Comparison of ENCODE assay signal across 16 mouse cellular contexts in genomic region chr9:78501284-78501683, GRCm38 (mm10). TPM values are rescaled to one million over a fixed set of nuclear protein-coding genes. Genes with fewer than 3 reads are reported as not detected.
DNase-seq lines count a peak whose midpoint lies in the region; ATAC-seq and TF ChIP-seq lines count a peak whose summit lies in the region.
"Had no signal": no experiment of that assay in that cellular context is flagged by ENCODE, and none has a peak within 500 bp of the region (broad histone marks: within the 10 kb centered on the region; RNA-seq: fewer than 3 reads in every experiment).

No protein-coding gene starts in this region.

- intact Hi-C loops in left cerebral cortex, adult 2 months (cut with DNase I): no loop called here

- H3K4me2 ChIP-seq in kidney, postnatal 0 days (ENCODE audit: low read length): no peak overlapping the region
- no peak overlapping the region for H3K4me2 ChIP-seq in forebrain, embryonic 13.5 days
- H3K4me2 ChIP-seq: embryonic facial prominence, embryonic 12.5 days; intestine, embryonic 15.5 days; limb, embryonic 13.5 days; lung, embryonic 14.5 days had no signal

- no peak overlapping the region for H3K27ac ChIP-seq in kidney, postnatal 0 days
- H3K27ac ChIP-seq in forebrain, embryonic 13.5 days: no peak overlapping the region
- no peak overlapping the region for H3K27ac ChIP-seq in left cerebral cortex, adult 2 months
- H3K27ac ChIP-seq: embryonic facial prominence, embryonic 12.5 days; intestine, embryonic 15.5 days; limb, embryonic 13.5 days had no signal

- H3K9me3 ChIP-seq in kidney, postnatal 0 days (replicated peaks; ENCODE audit: low read length): no peaks in the 10 kb centered on the region
- no peaks in the 10 kb centered on the region for H3K9me3 ChIP-seq in forebrain, embryonic 13.5 days (replicated peaks)
- H3K9me3 ChIP-seq: embryonic facial prominence, embryonic 12.5 days; intestine, embryonic 15.5 days; limb, embryonic 13.5 days had no signal

- H3K36me3 ChIP-seq in kidney, postnatal 0 days (ENCODE audit: insufficient read depth, low read length): no peaks in the 10 kb centered on the region
- no peaks in the 10 kb centered on the region for H3K36me3 ChIP-seq in forebrain, embryonic 13.5 days (ENCODE audit: poor library complexity, severe bottlenecking)
- H3K36me3 ChIP-seq: embryonic facial prominence, embryonic 12.5 days; intestine, embryonic 15.5 days; limb, embryonic 13.5 days had no signal

- DNase-seq in kidney, postnatal 0 days (ENCODE audit: low spot score): no peak
- no peak for DNase-seq in kidney, adult 8-10 months
- DNase-seq in 3134 (ENCODE audit: extremely low read depth, insufficient read length, low spot score) (peak; percentile 35), 3T3-L1 (ENCODE audit: low read depth, low spot score) (peak; percentile 59)
- no peak for DNase-seq in right cerebral cortex, adult 18-20 months
- no peak for DNase-seq in left cerebral cortex, adult 2 months (ENCODE audit: extremely low spot score in 1 of 2, low spot score in 2 of 2)
- DNase-seq: adrenal gland, postnatal 14 days; gastrocnemius, postnatal 36 days; kidney, postnatal 36 days; lung, embryonic 14.5 days; thymus, postnatal 36 days had no signal

- 0 out of 2 replicates have a peak, but pooled peaks cover 5% of the 10 kb centered on the region for H3K4me1 ChIP-seq in kidney, postnatal 0 days (replicated peaks; ENCODE audit: insufficient read depth, low read length)
- H3K4me1 ChIP-seq in forebrain, embryonic 13.5 days: peaks cover 31% of the 10 kb centered on the region

- ATAC-seq in kidney, postnatal 0 days (replicated peaks; ENCODE audit: low FRiP score, low read depth): no peak
- ATAC-seq in forebrain, embryonic 13.5 days: peak; percentile 72
- ATAC-seq: intestine, embryonic 15.5 days had no signal

- no peak overlapping the region for H3K9ac ChIP-seq in kidney, postnatal 0 days (ENCODE audit: low read depth, low read length)
- no peak overlapping the region for H3K9ac ChIP-seq in forebrain, embryonic 13.5 days
- H3K9ac ChIP-seq: embryonic facial prominence, embryonic 12.5 days; intestine, embryonic 15.5 days; limb, embryonic 13.5 days; lung, embryonic 14.5 days had no signal

- H3K27me3 ChIP-seq in kidney, postnatal 0 days (ENCODE audit: insufficient read depth, low read length): no peaks in the 10 kb centered on the region
- no peaks in the 10 kb centered on the region for H3K27me3 ChIP-seq in forebrain, embryonic 13.5 days
- H3K27me3 ChIP-seq: embryonic facial prominence, embryonic 12.5 days; intestine, embryonic 15.5 days; limb, embryonic 13.5 days had no signal

- 73% methylated on average over 4 of the region's 4 CpGs for WGBS in kidney, postnatal 0 days
- WGBS in forebrain, embryonic 13.5 days: 34% methylated on average over 4 of the region's 4 CpGs

- no peak overlapping the region for H3K4me3 ChIP-seq in kidney, postnatal 0 days (replicated peaks; ENCODE audit: low read depth, low read length)
- H3K4me3 ChIP-seq in forebrain, embryonic 13.5 days: no peak overlapping the region
- H3K4me3 ChIP-seq in left cerebral cortex, adult 2 months: no peak overlapping the region
- H3K4me3 ChIP-seq: embryonic facial prominence, embryonic 12.5 days; intestine, embryonic 15.5 days; limb, embryonic 13.5 days had no signal

- 0 out of 2 replicates have a peak, but pooled peaks have one; percentile 5 for TF ChIP-seq CTCF in kidney, postnatal 0 days (IDR thresholded peaks at IDR 0.05; ENCODE audit: low read depth)
- no peak; the same call in none of the 2 replicates for TF ChIP-seq CTCF in left cerebral cortex, adult 2 months (IDR thresholded peaks at IDR 0.05)

RNA-seq across cellular contexts. Expression of gene Eef1a1, which starts 12.3 kb away (rescaled TPM):
- 4,583 and 4,728 TPM in 2 replicates for polyA plus RNA-seq in kidney, postnatal 0 days (2015; fragmentation: Nextera tagmentation; extraction: Ambion mirVana)
- polyA plus RNA-seq in forebrain, embryonic 13.5 days (2015; fragmentation: Nextera tagmentation; extraction: Ambion mirVana): 4,108 and 4,123 TPM in 2 replicates
- total RNA-seq in left cerebral cortex, adult 2 months (2021): 1,000 to 10,000 TPM; 2,077 to 2,174 TPM

RNA-seq across cellular contexts. Expression of gene Gm17324, which starts 52.7 kb away (rescaled TPM):
- 0.70 and 0.99 TPM in 2 replicates for polyA plus RNA-seq in kidney, postnatal 0 days (2015; fragmentation: Nextera tagmentation; extraction: Ambion mirVana)
- 0.65 and 0.97 TPM in 2 replicates for polyA plus RNA-seq in forebrain, embryonic 13.5 days (2015; fragmentation: Nextera tagmentation; extraction: Ambion mirVana)
- total RNA-seq in left cerebral cortex, adult 2 months (2021): under 1 TPM; 0.63 to 0.65 TPM
- total RNA-seq: adrenal gland, postnatal 14 days; gastrocnemius, postnatal 36 days had no signal
- polyA plus RNA-seq: spleen, adult 2 months had no signal

RNA-seq across cellular contexts. Expression of gene Mto1, which starts 53.3 kb away (rescaled TPM):
- 20.8 and 24.4 TPM in 2 replicates for polyA plus RNA-seq in kidney, postnatal 0 days (2015; fragmentation: Nextera tagmentation; extraction: Ambion mirVana)
- polyA plus RNA-seq in forebrain, embryonic 13.5 days (2015; fragmentation: Nextera tagmentation; extraction: Ambion mirVana): 24.9 and 26.1 TPM in 2 replicates
- 10 to 100 TPM; 24.6 to 27.3 TPM for total RNA-seq in left cerebral cortex, adult 2 months (2021)

RNA-seq across cellular contexts. Expression of gene Cgas, which starts 58.2 kb away (rescaled TPM):
- polyA plus RNA-seq in kidney, postnatal 0 days (2015; fragmentation: Nextera tagmentation; extraction: Ambion mirVana): 1.4 and 1.8 TPM in 2 replicates
- polyA plus RNA-seq in forebrain, embryonic 13.5 days (2015; fragmentation: Nextera tagmentation; extraction: Ambion mirVana): 0.47 and 0.62 TPM in 2 replicates
- under 1 TPM; 0.35 to 0.52 TPM for total RNA-seq in left cerebral cortex, adult 2 months (2021)

Comparison
In these comparisons a context has a peak if more than half of its experiments do, and no peak if none do; other contexts are left out.
1. DNase-seq: peak in 3134 (single experiment) and 3T3-L1 (single experiment); none in kidney, postnatal 0 days (single experiment), kidney, adult 8-10 months (0 of 2), right cerebral cortex, adult 18-20 months (single experiment) and left cerebral cortex, adult 2 months (0 of 2).